Mouse (Mus musculus) heart, embryonic 14.5 days (tissue): ENCODE measurements around the gene Plxnb2. TPM values are rescaled to one million over a fixed set of nuclear protein-coding genes. Genes with fewer than 3 reads are reported as not detected.
A peak's percentile ranks its signal among the peaks of the same experiment; 100 is the strongest.

Experiments used
- ATAC-seq: fragments of 200-750 bp; cut with Nextera tagmentation; 2 replicates; pipeline ENCODE4 v1.8.0; 2017; ENCODE audit warnings: low read depth, moderate TSS enrichment; ENCODE audit not compliant: insufficient number of reproducible peaks, insufficient read depth, low FRiP score
- H3K27ac ChIP-seq, 2 experiments: fragments of 200-500 bp in 1 of 2; fragments of 300-500 bp in 1 of 2; sonication (generic) in 1 of 2; replicated peaks in 1 of 2; 2 replicates each; pipeline ENCODE4 v1.5.1; 2012 to 2014; ENCODE audit warnings: low read depth in 2 of 2, low read length in 2 of 2, control low read depth in 1 of 2, mild to moderate bottlenecking in 1 of 2, mixed read lengths in 1 of 2; ENCODE audit not compliant: control insufficient read depth in 1 of 2, insufficient read depth in 1 of 2
- H3K27me3 ChIP-seq: fragments of 300-500 bp; sonication (generic); 2 replicates; pipeline ENCODE4 v1.6.1; 2014; ENCODE audit warnings: mild to moderate bottlenecking, low read length, control low read depth; ENCODE audit not compliant: control insufficient read depth, insufficient read depth
- H3K36me3 ChIP-seq: fragments of 300-500 bp; sonication (generic); 2 replicates; pipeline ENCODE4 v1.6.1; 2014; ENCODE audit warnings: mild to moderate bottlenecking, control low read depth, low read length, mixed read lengths; ENCODE audit not compliant: control insufficient read depth, insufficient read depth
- H3K4me1 ChIP-seq, 2 experiments: fragments of 200-500 bp in 1 of 2; fragments of 300-500 bp in 1 of 2; sonication (generic) in 1 of 2; 2 replicates each; pipeline ENCODE4 v1.6.1; 2012 to 2014; ENCODE audit warnings: low read length in 2 of 2, control low read depth in 1 of 2, mixed read lengths in 1 of 2; ENCODE audit not compliant: control insufficient read depth in 2 of 2, insufficient read depth in 2 of 2
- H3K4me2 ChIP-seq: fragments of 300-500 bp; sonication (generic); 2 replicates; pipeline ENCODE4 v1.6.1; 2014; ENCODE audit warnings: mild to moderate bottlenecking, low read length
- H3K4me3 ChIP-seq, 2 experiments: fragments of 200-500 bp in 1 of 2; fragments of 300-500 bp in 1 of 2; sonication (generic) in 1 of 2; 2 replicates each; pipeline ENCODE4 v1.5.1; 2012 to 2014; ENCODE audit warnings: low read length in 2 of 2, mild to moderate bottlenecking in 2 of 2, control low read depth in 1 of 2, low read depth in 1 of 2, moderate library complexity in 1 of 2; ENCODE audit not compliant: control insufficient read depth in 1 of 2, insufficient read depth in 1 of 2
- H3K9ac ChIP-seq: fragments of 300-500 bp; sonication (generic); 2 replicates; pipeline ENCODE4 v1.6.1; 2014; ENCODE audit warnings: mild to moderate bottlenecking, low read length
- H3K9me3 ChIP-seq: fragments of 300-500 bp; sonication (generic); 2 replicates; pipeline ENCODE4 v1.6.1; 2016; ENCODE audit warnings: low read length, control low read depth; ENCODE audit not compliant: control insufficient read depth
- WGBS: fragments of 180-500 bp; shearing (Covaris S2); extraction: QIAGEN DNeasy Blood & Tissue Kit; methylation state at CpG from one replicate; pipeline ENCODE4 v1.1.7; 2014; 5-methylcytosine and 5-hydroxymethylcytosine counted together
- polyA plus RNA-seq: library from polyadenylated mRNA; unstranded; fragments of >200 nt; fragmentation: Nextera tagmentation; extraction: Ambion mirVana; gene quantifications from 2 replicates; pipeline ENCODE4 v1.2.1, GENCODE M21; 2014

Plxnb2 gene
- 87.4 and 99.3 TPM in 2 replicates for polyA plus RNA-seq

DNA sequence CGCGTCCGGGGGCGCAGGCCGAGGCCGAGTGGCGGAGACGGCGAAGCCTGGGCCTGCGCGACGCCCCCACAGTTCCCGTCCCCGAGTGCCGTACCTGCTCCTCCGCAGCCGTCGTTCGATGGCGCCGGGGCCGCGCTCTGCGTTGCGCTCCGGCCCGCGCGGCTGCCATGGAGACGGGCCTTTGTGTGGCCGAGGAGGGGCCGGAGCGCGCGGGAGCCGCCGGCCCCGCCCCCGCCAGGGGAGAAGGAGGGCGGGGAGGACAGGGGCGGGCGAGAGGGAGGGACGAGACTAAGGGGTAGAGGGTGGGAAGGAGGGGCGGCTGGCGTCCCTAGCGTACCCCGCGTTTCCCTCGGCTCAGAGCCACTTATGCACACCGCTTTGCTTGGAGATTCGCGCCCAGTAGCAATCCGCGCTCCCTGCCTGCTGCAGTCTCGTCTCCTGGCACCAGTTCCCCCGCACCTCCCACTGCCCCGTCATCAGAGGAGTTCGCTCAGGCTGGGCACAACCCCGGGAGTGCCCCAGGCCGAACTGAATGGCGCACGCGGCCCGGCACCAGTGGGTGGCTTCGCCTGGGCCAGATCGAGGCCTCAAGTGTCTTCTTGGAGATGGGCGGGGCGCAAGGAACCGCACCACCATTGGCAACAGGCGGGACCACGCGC is at the start of gene Plxnb2:
TSS of gene Plxnb2 (minus strand) at position 218 of the 659 bp plus-strand sequence.
- under 1% methylated on average over 63 of the region's 72 CpGs for WGBS
- peak; percentile 83 for ATAC-seq

GRCm38 (mm10) chr15:89215611-89216233 is 35.1 kb upstream of the Plxnb2 start:
- no peak overlapping the region for H3K9ac ChIP-seq
- no peak for ATAC-seq

More for the DNA sequence above, at the start of gene Plxnb2:
- H3K4me3 ChIP-seq = peak within 1 kb of the TSS; percentile 80 to 81
- no peaks in the 10 kb centered on the region for H3K9me3 ChIP-seq
- H3K9ac ChIP-seq = peak within 1 kb of the TSS; percentile 82
- H3K27ac ChIP-seq = peak within 1 kb of the TSS; percentile 90 to 96
- 0 out of 2 replicates have a peak, but pooled peaks cover 3% of the 10 kb centered on the region for H3K36me3 ChIP-seq
- no peaks in the 10 kb centered on the region for H3K27me3 ChIP-seq
- peaks cover 46 to 58% of the 10 kb centered on the region in 2 experiments for H3K4me1 ChIP-seq
- H3K4me2 ChIP-seq = peak within 1 kb of the TSS; percentile 92

DNA sequence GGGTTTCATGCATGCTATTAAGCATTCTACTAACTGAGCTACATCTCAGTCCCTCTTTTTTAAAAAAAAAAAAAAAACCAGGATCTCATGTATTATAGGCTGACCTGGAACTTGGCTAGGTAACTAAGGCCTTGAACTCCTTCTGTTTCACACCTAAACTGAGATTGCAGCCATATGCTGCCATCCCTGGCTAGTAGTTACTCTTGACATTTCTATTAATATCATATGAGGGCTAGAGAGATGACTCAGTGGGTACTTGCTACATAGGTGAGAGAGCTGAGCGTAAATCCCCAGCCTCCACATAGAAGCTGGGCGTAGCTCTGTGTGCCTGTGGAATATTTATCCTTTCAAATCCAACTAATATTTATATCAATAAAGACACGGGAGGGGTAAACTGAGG is 34.4 kb upstream of the Plxnb2 start:
- H3K9me3 ChIP-seq = no peaks in the 10 kb centered on the region

More at GRCm38 (mm10) chr15:89215611-89216233, 35.1 kb upstream of the Plxnb2 start:
- peak overlapping the region in 1 of 2 experiments; percentile 39; a peak in 1 of 4 replicates for H3K27ac ChIP-seq
- 64% methylated on average over 2 of the region's 2 CpGs for WGBS
- H3K4me1 ChIP-seq = peaks cover 11 to 27% of the 10 kb centered on the region in 2 experiments
- no peak overlapping the region for H3K4me3 ChIP-seq
- H3K4me2 ChIP-seq = no peak overlapping the region
- H3K27me3 ChIP-seq = no peaks in the 10 kb centered on the region
- H3K36me3 ChIP-seq = peaks cover 11% of the 10 kb centered on the region
- no peaks in the 10 kb centered on the region for H3K9me3 ChIP-seq

GRCm38 (mm10) chr15:89213517-89213916 is 32.9 kb upstream of the Plxnb2 start:
- H3K4me2 ChIP-seq = no peak overlapping the region
- peaks cover 11 to 27% of the 10 kb centered on the region in 2 experiments for H3K4me1 ChIP-seq
- peaks cover 11% of the 10 kb centered on the region for H3K36me3 ChIP-seq
- ATAC-seq = no peak
- no peaks in the 10 kb centered on the region for H3K27me3 ChIP-seq
- H3K9me3 ChIP-seq = no peaks in the 10 kb centered on the region
- 59% methylated on average over 3 of the region's 3 CpGs for WGBS
- no peak overlapping the region for H3K4me3 ChIP-seq
- no peak overlapping the region for H3K27ac ChIP-seq
- H3K9ac ChIP-seq = no peak overlapping the region

More for the DNA sequence above, 34.4 kb upstream of the Plxnb2 start:
- 80% methylated on average over 3 of the region's 3 CpGs for WGBS
- no peak for ATAC-seq
- no peak overlapping the region for H3K4me2 ChIP-seq
- H3K9ac ChIP-seq = no peak overlapping the region
- peak overlapping the region in 1 of 2 experiments; percentile 39; a peak in 1 of 4 replicates for H3K27ac ChIP-seq
- H3K36me3 ChIP-seq = peaks cover 11% of the 10 kb centered on the region
- H3K4me1 ChIP-seq = peaks cover 11 to 27% of the 10 kb centered on the region in 2 experiments
- no peak overlapping the region for H3K4me3 ChIP-seq
- H3K27me3 ChIP-seq = no peaks in the 10 kb centered on the region

DNA sequence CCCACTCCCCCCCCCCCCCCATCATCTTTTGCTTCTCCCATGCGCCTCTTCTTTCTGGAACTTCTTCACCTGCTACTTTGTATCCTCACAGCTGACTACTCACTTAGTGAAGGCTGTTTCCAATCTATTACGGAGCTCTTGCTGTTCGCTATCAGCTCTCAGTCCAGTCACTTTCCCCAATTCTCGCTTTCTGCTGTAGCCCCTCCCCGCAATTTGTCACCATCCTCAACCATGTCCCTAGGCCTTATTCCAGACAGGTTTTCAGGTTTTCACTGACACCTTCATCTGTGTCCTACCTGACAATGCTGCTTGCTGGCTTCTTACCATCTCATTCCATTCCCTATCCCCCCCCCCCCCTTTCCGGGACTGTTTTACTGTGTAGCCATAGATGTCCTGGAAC is 31.9 kb upstream of the Plxnb2 start:
- peaks cover 11 to 27% of the 10 kb centered on the region in 2 experiments for H3K4me1 ChIP-seq
- H3K9ac ChIP-seq = peak overlapping the region; percentile 97
- peaks cover 11% of the 10 kb centered on the region for H3K36me3 ChIP-seq
- 64% methylated on average over 6 of the region's 6 CpGs for WGBS
- peak overlapping the region; percentile 71 to 99 for H3K4me3 ChIP-seq
- no peak overlapping the region for H3K27ac ChIP-seq
- peak overlapping the region; percentile 88 for H3K4me2 ChIP-seq
- no peaks in the 10 kb centered on the region for H3K9me3 ChIP-seq
- no peak for ATAC-seq
- H3K27me3 ChIP-seq = no peaks in the 10 kb centered on the region

DNA sequence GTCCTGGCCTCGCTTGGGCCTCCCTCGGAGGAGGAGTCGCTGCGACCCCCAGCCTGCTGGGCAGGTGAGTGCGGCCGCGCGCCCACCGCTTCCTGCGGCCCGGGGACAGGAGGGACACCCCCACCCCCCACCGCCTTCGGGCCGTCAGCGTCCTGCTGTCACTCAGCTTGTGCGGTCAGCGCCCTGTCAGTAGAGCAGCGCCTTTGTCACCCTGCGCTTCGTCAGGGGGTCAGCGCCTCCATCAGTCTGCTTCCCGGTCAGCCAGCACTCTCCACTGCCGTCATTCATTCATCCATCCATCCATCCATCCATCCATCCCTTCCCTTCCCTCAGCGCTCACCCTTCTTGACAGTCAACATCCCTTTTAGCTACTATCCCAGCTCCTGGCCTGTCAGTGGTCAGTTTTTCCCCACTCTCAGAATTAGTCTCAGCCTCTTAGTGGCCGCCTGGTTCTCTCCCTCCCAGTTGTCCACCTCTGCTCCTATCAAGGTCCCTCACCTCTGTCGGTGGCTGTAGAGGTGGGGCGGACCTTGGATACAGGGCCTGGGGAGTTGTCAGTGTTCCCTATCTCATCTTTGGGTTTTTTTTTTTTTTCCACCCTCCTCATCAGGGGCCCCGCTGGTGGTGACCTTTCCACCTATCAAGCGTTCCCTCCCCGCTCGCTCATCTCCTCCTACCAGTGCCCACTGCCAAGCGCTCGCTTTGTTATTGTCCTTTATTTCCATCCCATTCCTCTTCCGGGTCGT is 31.3 kb upstream of the Plxnb2 start:
- H3K27ac ChIP-seq = peak overlapping the region; percentile 71 to 92
- no peaks in the 10 kb centered on the region for H3K27me3 ChIP-seq
- ATAC-seq = peak; percentile 58
- 1% methylated on average over 28 of the region's 35 CpGs for WGBS
- H3K4me2 ChIP-seq = peak overlapping the region; percentile 88
- peaks cover 11% of the 10 kb centered on the region for H3K36me3 ChIP-seq
- H3K4me1 ChIP-seq = peaks cover 11 to 27% of the 10 kb centered on the region in 2 experiments
- peak overlapping the region; percentile 71 to 99 for H3K4me3 ChIP-seq
- H3K9me3 ChIP-seq = no peaks in the 10 kb centered on the region
- peak overlapping the region; percentile 97 for H3K9ac ChIP-seq
